Mouse (Mus musculus) adrenal gland, postnatal 25 days (tissue): Measurements from ENCODE around the gene Adgrv1. TPM values are rescaled to one million over a fixed set of nuclear protein-coding genes. Genes with fewer than 3 reads are reported as not detected.
A peak's percentile ranks its signal among the peaks of the same experiment; 100 is the strongest.

Experiments used
- DNase-seq: peaks from one replicate; pipeline ENCODE4 v3.0.0; 2021; ENCODE audit warnings: mixed read lengths
- total RNA-seq: library from RNA; stranded (reverse); gene quantifications from 2 replicates; pipeline ENCODE4 v1.2.3, GENCODE M21; 2021

Gene Adgrv1
- total RNA-seq, 1 experiment from 2014 or later, result 6.5 TPM

GRCm38 (mm10) chr13:81239427-81239826 is 393.5 kb downstream of the Adgrv1 start:
- DNase-seq, result no peak

- DNase-seq, result no peak
These were observed 394.1 kb downstream of the Adgrv1 start for GRCm38 (mm10) chr13:81238855-81239254.

- DNase-seq, result no peak
These were observed 395.0 kb downstream of the Adgrv1 start for GRCm38 (mm10) chr13:81237947-81238346.

- no peak for DNase-seq
These were observed 396.1 kb downstream of the Adgrv1 start for GRCm38 (mm10) chr13:81236758-81237395.

- DNase-seq, result no peak
These were observed 398.9 kb downstream of the Adgrv1 start for GRCm38 (mm10) chr13:81234031-81234430.

GRCm38 (mm10) chr13:81232839-81233238 is 400.1 kb downstream of the Adgrv1 start:
- peak; percentile 68 for DNase-seq

GRCm38 (mm10) chr13:81230161-81230560 is 402.8 kb downstream of the Adgrv1 start:
- no peak for DNase-seq

GRCm38 (mm10) chr13:81223768-81224167 is 409.2 kb downstream of the Adgrv1 start:
- DNase-seq, result no peak

- DNase-seq, result no peak
These were observed 410.6 kb downstream of the Adgrv1 start for GRCm38 (mm10) chr13:81222377-81222776.

- DNase-seq, result peak; percentile 9
These were observed 421.5 kb downstream of the Adgrv1 start for GRCm38 (mm10) chr13:81211436-81211835.

- DNase-seq, result no peak
These were observed 422.4 kb downstream of the Adgrv1 start for GRCm38 (mm10) chr13:81210516-81210915.

- no peak for DNase-seq
These were observed 423.1 kb downstream of the Adgrv1 start for GRCm38 (mm10) chr13:81209815-81210214.

GRCm38 (mm10) chr13:81208106-81208613 is 424.8 kb downstream of the Adgrv1 start:
- DNase-seq, result no peak

- DNase-seq, result no peak
These were observed 450.7 kb downstream of the Adgrv1 start for GRCm38 (mm10) chr13:81181966-81182908.

GRCm38 (mm10) chr13:81181459-81181858 is 451.5 kb downstream of the Adgrv1 start:
- DNase-seq, result no peak

- no peak for DNase-seq
These were observed 456.1 kb downstream of the Adgrv1 start for GRCm38 (mm10) chr13:81176820-81177219.

GRCm38 (mm10) chr13:81176071-81176470 is 456.9 kb downstream of the Adgrv1 start:
- no peak for DNase-seq

- no peak for DNase-seq
These were observed 461.8 kb downstream of the Adgrv1 start for GRCm38 (mm10) chr13:81171115-81171514.

GRCm38 (mm10) chr13:81167450-81167849 is 465.5 kb downstream of the Adgrv1 start:
- DNase-seq, result no peak

GRCm38 (mm10) chr13:81159808-81160207 is 473.1 kb downstream of the Adgrv1 start:
- no peak for DNase-seq

GRCm38 (mm10) chr13:81155322-81155721 is 477.6 kb downstream of the Adgrv1 start:
- DNase-seq, result peak; percentile 33

- no peak for DNase-seq
These were observed 488.5 kb downstream of the Adgrv1 start for GRCm38 (mm10) chr13:81144434-81144833.

- no peak for DNase-seq
These were observed 490.6 kb downstream of the Adgrv1 start for GRCm38 (mm10) chr13:81142268-81142884.
